Mouse (Mus musculus) hindbrain, embryonic 11.5 days (tissue): ENCODE data around the gene Myo10. TPM values are rescaled to one million over a fixed set of nuclear protein-coding genes. Genes with fewer than 3 reads are reported as not detected.

Source experiments
- ATAC-seq: fragments of 200-750 bp; cut with Nextera tagmentation; 2 replicates; pipeline ENCODE4 v1.8.0; 2017; ENCODE audit warnings: mild to moderate bottlenecking, moderate TSS enrichment, moderate library complexity; ENCODE audit not compliant: low FRiP score
- DNase-seq: peaks from one replicate; pipeline ENCODE4 v3.0.0-alpha.2; 2015; ENCODE audit warnings: low spot score
- H3K27ac ChIP-seq: fragments of 300-500 bp; sonication (generic); 2 replicates; pipeline ENCODE4 v1.5.1; 2014; ENCODE audit warnings: mild to moderate bottlenecking, low read depth, low read length
- H3K27me3 ChIP-seq: fragments of 300-500 bp; sonication (generic); 2 replicates; pipeline ENCODE4 v1.6.1; 2014; ENCODE audit warnings: mild to moderate bottlenecking, low read length, moderate library complexity, mixed read lengths; ENCODE audit not compliant: control insufficient read depth, insufficient read depth
- H3K36me3 ChIP-seq: fragments of 300-500 bp; sonication (generic); 2 replicates; pipeline ENCODE4 v1.6.1; 2014; ENCODE audit warnings: mild to moderate bottlenecking, low read length, moderate library complexity, mixed read lengths; ENCODE audit not compliant: control insufficient read depth, insufficient read depth
- H3K4me1 ChIP-seq: fragments of 300-500 bp; sonication (generic); replicated peaks from 2 replicates; pipeline ENCODE4 v1.6.1; 2014; ENCODE audit warnings: low read length, mixed read lengths; ENCODE audit not compliant: control insufficient read depth, insufficient read depth
- H3K4me2 ChIP-seq: fragments of 300-500 bp; sonication (generic); replicated peaks from 2 replicates; pipeline ENCODE4 v1.6.1; 2014; ENCODE audit warnings: mild to moderate bottlenecking, low read depth, low read length
- H3K4me3 ChIP-seq: fragments of 300-500 bp; sonication (generic); 2 replicates; pipeline ENCODE4 v1.5.1; 2014; ENCODE audit warnings: low read depth, low read length
- H3K9ac ChIP-seq: fragments of 300-500 bp; sonication (generic); 2 replicates; pipeline ENCODE4 v1.6.1; 2014; ENCODE audit warnings: low read depth, low read length
- H3K9me3 ChIP-seq: fragments of 300-500 bp; sonication (generic); 2 replicates; pipeline ENCODE4 v1.6.1; 2016; ENCODE audit warnings: low read length; ENCODE audit not compliant: control insufficient read depth
- WGBS: fragments of 180-500 bp; shearing (Covaris S2); extraction: QIAGEN DNeasy Blood & Tissue Kit; methylation state at CpG from one replicate; pipeline ENCODE4 v1.1.7; 2014; 5-methylcytosine and 5-hydroxymethylcytosine counted together
- polyA plus RNA-seq: library from polyadenylated mRNA; unstranded; fragments of >200 nt; fragmentation: Nextera tagmentation; extraction: Ambion mirVana; gene quantifications from 2 replicates; pipeline ENCODE4 v1.2.1, GENCODE M21; 2014

The Myo10 gene
- polyA plus RNA-seq, 1 experiment from 2014 or later, result 45.2 TPM

- WGBS, result 92% methylated on average over 7 of the region's 7 CpGs
- ATAC-seq, result no peak
Measured at GRCm38 (mm10) chr15:25695883-25696282, 73.6 kb downstream of the Myo10 start.

DNA sequence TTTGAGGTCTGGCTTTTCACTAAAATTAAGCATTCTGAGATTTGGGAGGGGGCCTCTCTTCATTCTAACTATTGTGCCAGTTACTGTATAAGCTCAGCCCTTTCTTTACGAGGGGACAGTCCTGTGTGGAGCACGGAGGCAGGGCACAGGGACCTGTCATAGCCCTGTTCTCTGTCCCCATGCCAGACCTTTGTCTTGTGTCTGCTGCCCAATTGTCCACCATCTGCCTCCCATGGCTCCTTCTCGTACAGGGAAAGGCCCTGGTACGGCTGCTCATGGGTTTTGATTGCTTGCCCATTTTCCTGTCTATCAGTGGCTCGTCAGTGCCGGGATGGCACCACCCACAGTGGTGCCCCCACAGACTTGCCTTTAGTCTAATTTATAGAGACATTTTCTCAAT, 74.3 kb downstream of the Myo10 start:
- Histone ChIP-seq H3K27me3 (no peaks in the 10 kb centered on the region), H3K36me3 (no peaks in the 10 kb centered on the region), H3K4me2 (no peak overlapping the region), H3K4me1 (no peaks in the 10 kb centered on the region), H3K9ac (no peak overlapping the region), H3K9me3 (no peaks in the 10 kb centered on the region), H3K4me3 (no peak overlapping the region), H3K27ac (no peak overlapping the region)
- 92% methylated on average over 6 of the region's 6 CpGs for WGBS
- ATAC-seq (no peak), DNase-seq (no peak)

More at GRCm38 (mm10) chr15:25695883-25696282, 73.6 kb downstream of the Myo10 start:
- no peak overlapping the region for H3K9ac ChIP-seq
- no peak overlapping the region for H3K27ac ChIP-seq
- H3K36me3 ChIP-seq, result no peaks in the 10 kb centered on the region
- no peak for DNase-seq
- no peaks in the 10 kb centered on the region for H3K27me3 ChIP-seq
- H3K4me3 ChIP-seq, result no peak overlapping the region
- H3K4me1 ChIP-seq, result no peaks in the 10 kb centered on the region
- no peak overlapping the region for H3K4me2 ChIP-seq
- H3K9me3 ChIP-seq, result no peaks in the 10 kb centered on the region

- ATAC-seq (no peak), DNase-seq (no peak)
- no peak overlapping the region for H3K9ac ChIP-seq
- H3K27me3 ChIP-seq, result no peaks in the 10 kb centered on the region
- no peak overlapping the region for H3K4me3 ChIP-seq
- no peaks in the 10 kb centered on the region for H3K4me1 ChIP-seq
- H3K9me3 ChIP-seq, result no peaks in the 10 kb centered on the region
- H3K36me3 ChIP-seq, result no peaks in the 10 kb centered on the region
- no peak overlapping the region for H3K4me2 ChIP-seq
- no peak overlapping the region for H3K27ac ChIP-seq
- 57% methylated on average over 4 of the region's 4 CpGs for WGBS
Measured at GRCm38 (mm10) chr15:25699032-25699557, 76.8 kb downstream of the Myo10 start.

DNA sequence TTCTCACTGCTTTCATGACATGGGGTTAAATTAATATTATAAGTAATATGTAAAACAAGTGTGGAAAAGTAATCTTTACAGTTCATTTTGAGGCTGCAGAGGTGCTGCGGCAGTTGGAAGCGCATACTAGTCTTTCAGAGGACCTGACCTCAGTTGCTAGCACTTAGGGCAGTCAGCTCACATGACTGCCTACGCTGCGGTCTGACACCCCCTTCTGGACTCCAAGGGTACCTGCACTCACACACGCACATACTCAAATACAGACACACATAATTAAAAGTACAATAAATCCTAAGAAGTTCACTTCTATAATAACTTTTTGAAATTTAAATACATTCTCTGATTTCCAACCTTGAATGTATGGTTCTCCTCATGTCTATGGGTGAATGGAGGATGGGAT, 80.3 kb downstream of the Myo10 start:
- DNase-seq (no peak), ATAC-seq (no peak)
- Histone ChIP-seq H3K36me3 (no peaks in the 10 kb centered on the region), H3K27me3 (no peaks in the 10 kb centered on the region), H3K4me2 (no peak overlapping the region), H3K4me3 (no peak overlapping the region), H3K27ac (no peak overlapping the region), H3K4me1 (no peaks in the 10 kb centered on the region), H3K9me3 (no peaks in the 10 kb centered on the region), H3K9ac (no peak overlapping the region)
- WGBS, result 98% methylated on average over 5 of the region's 5 CpGs

DNA sequence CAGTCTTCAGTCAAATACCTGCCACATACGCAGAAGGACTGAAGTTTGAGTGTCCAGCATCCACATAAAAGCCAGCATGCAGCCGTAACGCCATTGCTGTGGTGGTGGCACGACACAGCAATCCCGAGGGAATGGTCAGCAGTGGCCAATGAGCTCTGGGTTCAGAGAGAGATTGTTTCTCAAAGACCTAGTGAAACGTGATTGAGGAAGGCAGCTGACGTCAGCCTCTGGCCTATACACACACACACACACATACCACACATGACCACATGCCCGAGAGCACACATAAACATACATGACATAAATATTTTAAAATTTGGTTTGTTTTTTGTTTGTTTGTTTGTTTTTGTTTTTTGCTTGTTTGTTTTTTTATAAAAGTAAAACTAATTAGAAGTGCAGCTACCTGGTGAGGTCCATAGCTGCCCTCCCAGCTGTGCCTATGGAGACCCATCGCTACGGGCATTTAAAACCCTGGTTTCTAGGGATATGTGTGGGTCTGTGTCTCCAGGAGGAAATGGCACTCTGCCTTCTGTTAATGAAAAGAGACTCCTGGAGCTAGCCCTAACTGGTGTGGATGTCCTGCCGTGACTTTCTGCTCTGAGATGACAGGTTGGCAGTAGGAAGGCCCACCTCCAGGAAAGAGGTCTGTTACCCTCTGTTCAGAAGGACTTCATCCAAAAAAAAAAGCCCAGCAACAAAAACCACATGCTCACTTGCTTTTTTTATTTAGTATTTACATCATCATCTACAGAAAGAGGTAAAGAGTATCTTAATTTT, 82.7 kb downstream of the Myo10 start:
- Histone ChIP-seq H3K36me3 (no peaks in the 10 kb centered on the region), H3K9ac (no peak overlapping the region), H3K4me3 (no peak overlapping the region), H3K27ac (no peak overlapping the region), H3K27me3 (no peaks in the 10 kb centered on the region), H3K4me1 (no peaks in the 10 kb centered on the region), H3K4me2 (no peak overlapping the region), H3K9me3 (no peaks in the 10 kb centered on the region)
- no peak for DNase-seq
- ATAC-seq, result no peak
- WGBS, result 78% methylated on average over 11 of the region's 11 CpGs

- Histone ChIP-seq H3K9me3 (no peaks in the 10 kb centered on the region), H3K4me3 (no peak overlapping the region), H3K27me3 (no peaks in the 10 kb centered on the region), H3K36me3 (no peaks in the 10 kb centered on the region), H3K4me1 (no peaks in the 10 kb centered on the region), H3K27ac (no peak overlapping the region), H3K4me2 (no peak overlapping the region), H3K9ac (no peak overlapping the region)
- DNase-seq (no peak), ATAC-seq (no peak)
- WGBS, result 93% methylated on average over 19 of the region's 19 CpGs
Measured at GRCm38 (mm10) chr15:25706874-25707554, 84.7 kb downstream of the Myo10 start.

DNA sequence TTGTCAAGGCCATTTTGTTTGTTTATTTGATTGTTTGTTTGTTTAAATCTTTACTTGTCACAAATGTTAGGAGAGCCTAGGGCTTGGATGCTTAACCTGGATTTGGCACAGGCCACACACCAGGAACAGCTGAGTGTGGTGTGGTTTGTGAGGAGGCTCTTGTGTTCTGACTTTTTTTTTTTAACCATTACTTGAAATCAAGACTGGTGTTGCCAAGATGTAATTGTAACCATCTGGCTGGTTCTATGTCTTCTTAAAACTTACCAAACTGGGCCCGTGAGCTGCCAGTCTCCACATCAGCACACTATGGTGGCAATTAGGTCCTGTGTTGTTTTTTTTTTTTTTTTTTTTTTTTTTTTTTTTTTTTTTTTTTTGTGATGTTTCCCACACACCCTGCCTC, 85.6 kb downstream of the Myo10 start:
- no peaks in the 10 kb centered on the region for H3K4me1 ChIP-seq
- 77% methylated on average over 1 of the region's 1 CpGs for WGBS
- H3K4me3 ChIP-seq, result no peak overlapping the region
- no peak overlapping the region for H3K27ac ChIP-seq
- H3K4me2 ChIP-seq, result no peak overlapping the region
- no peaks in the 10 kb centered on the region for H3K36me3 ChIP-seq
- no peak overlapping the region for H3K9ac ChIP-seq
- ATAC-seq (no peak), DNase-seq (no peak)
- H3K9me3 ChIP-seq, result no peaks in the 10 kb centered on the region
- H3K27me3 ChIP-seq, result no peaks in the 10 kb centered on the region

DNA sequence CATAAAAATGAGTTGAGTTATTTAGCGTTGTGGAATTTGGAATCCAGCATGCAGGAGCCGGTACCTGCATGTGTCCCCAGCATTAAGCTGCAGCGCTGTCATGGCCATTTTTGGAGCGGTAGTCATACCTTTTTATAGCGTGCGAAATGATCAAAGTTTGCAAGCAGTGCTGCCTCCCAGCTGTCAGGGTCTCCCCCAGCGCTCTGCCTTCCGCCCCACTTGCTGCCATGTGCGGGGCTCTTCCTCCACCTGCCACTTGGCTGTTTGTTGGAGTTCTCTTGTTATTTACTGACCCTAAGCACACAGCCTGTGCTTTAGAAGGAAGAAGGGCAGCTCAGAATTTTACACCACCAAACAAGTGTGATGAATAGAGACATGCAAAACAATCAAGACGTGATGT, 88.6 kb downstream of the Myo10 start:
- DNase-seq (no peak), ATAC-seq (no peak)
- no peak overlapping the region for H3K4me3 ChIP-seq
- no peaks in the 10 kb centered on the region for H3K36me3 ChIP-seq
- WGBS, result 94% methylated on average over 10 of the region's 10 CpGs
- no peak overlapping the region for H3K9ac ChIP-seq
- H3K9me3 ChIP-seq, result no peaks in the 10 kb centered on the region
- no peaks in the 10 kb centered on the region for H3K27me3 ChIP-seq
- no peak overlapping the region for H3K27ac ChIP-seq
- 0 out of 2 replicates have a peak, but pooled peaks cover 2% of the 10 kb centered on the region for H3K4me1 ChIP-seq
- H3K4me2 ChIP-seq, result no peak overlapping the region

- WGBS, result 51% methylated on average over 4 of the region's 4 CpGs
- Histone ChIP-seq H3K27ac (no peak overlapping the region), H3K9me3 (no peaks in the 10 kb centered on the region), H3K36me3 (no peaks in the 10 kb centered on the region), H3K4me3 (no peak overlapping the region), H3K4me2 (no peak overlapping the region), H3K4me1 (0 out of 2 replicates have a peak, but pooled peaks cover 2% of the 10 kb centered on the region), H3K9ac (no peak overlapping the region), H3K27me3 (no peaks in the 10 kb centered on the region)
- DNase-seq (no peak), ATAC-seq (no peak)
Measured at GRCm38 (mm10) chr15:25712877-25713276, 90.6 kb downstream of the Myo10 start.
